Mouse (Mus musculus): ENCODE results near the gene Uchl1. TPM values are rescaled to one million over a fixed set of nuclear protein-coding genes. Genes with fewer than 3 reads are reported as not detected.

The Uchl1 gene
- polyA plus RNA-seq (2012; fragmentation: generic; extraction: Trizol): under 1 TPM in 1 of 2 experiments, not detected in 1; 0.12 TPM

GRCm38 (mm10) chr5:66675983-66676382, at the start of gene Uchl1:
Gene Uchl1, plus strand, starts transcription at chr5:66676091.

Other genes starting within 250 kb of the Uchl1 start
- 10 to 100 TPM in 1 of 2 experiments, 1 to 10 TPM in 1; 5.9 to 13.2 TPM for gene Apbb2, start 57.3 kb upstream of the Uchl1 start, polyA plus RNA-seq (2012; fragmentation: generic; extraction: Trizol)
- gene Limch1, start 69.7 kb downstream of the Uchl1 start, polyA plus RNA-seq (2012; fragmentation: generic; extraction: Trizol): under 1 TPM in 1 of 2 experiments, not detected in 1; 0.35 TPM